Mouse (Mus musculus): ENCODE data around the gene Arhgap24.
"Not testable (repeated sequence)": the region's sequence is repeated elsewhere in the genome, so short reads cannot be mapped to it uniquely, and the experiment has no call there.

The Arhgap24 gene

GRCm38 (mm10) chr5:102901176-102901575 lies 420.0 kb downstream of the Arhgap24 start:
- DNase-seq, result no peak

DNA sequence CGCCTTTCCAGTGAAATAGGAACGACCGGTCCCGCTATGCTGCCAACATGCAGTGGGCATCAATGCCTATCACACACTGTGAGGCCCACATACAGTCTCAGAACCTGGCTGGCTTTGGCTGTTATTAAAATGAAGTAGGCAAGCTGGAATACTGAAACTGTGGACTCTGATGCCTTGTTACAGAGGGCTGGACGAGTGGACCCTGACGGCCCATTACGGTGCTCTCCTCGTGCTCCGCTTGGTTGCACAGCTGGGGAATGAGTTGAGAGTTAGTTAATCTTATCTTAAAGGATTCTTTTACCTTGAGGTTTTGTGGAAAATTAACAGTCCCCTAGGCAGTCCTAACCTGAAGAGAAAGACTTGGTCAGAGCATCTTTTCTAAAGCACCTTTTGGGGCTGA lies 422.3 kb downstream of the Arhgap24 start:
- no peak for DNase-seq

DNA sequence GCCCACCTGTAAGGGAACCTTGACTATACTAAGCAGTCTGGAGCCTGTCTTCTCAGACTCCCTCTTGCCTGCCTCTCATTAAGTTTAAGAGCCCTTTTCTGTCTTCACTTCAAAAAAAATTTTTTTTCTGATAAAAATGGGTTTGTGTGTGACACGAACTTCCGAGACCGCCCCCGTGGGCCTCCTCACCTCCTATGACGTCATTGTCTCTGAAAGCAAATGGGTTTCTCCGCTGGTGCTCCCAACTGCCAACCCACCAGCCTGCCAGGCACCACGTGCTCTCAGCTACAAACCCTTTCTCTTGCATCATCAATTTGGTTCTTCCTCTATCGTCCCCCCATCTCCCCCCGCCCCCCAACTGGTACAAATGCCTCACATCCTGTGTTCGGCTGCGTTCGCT lies 422.9 kb downstream of the Arhgap24 start:
- DNase-seq, result no peak

GRCm38 (mm10) chr5:102905441-102906211 lies 424.4 kb downstream of the Arhgap24 start:
- no peak for DNase-seq

DNA sequence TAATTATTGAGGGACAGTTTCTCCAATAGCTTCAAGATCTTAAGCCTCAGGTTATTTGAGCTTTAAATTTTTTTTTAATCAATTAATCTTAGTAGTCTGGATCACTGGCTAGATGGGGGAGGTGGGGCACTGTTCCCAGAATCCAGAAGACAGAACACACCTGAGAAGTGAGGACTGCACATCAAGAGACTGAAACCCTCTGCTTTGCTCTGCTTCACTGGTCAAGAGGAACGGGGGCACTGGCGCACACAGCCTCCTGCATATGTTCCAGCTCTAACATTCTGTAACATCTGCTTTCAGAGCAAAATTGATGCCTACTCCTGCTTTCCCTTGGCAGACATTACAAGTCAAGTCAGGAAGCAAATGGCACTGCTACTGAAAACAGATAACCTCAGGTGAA lies 439.0 kb downstream of the Arhgap24 start:
- no peak for DNase-seq

DNA sequence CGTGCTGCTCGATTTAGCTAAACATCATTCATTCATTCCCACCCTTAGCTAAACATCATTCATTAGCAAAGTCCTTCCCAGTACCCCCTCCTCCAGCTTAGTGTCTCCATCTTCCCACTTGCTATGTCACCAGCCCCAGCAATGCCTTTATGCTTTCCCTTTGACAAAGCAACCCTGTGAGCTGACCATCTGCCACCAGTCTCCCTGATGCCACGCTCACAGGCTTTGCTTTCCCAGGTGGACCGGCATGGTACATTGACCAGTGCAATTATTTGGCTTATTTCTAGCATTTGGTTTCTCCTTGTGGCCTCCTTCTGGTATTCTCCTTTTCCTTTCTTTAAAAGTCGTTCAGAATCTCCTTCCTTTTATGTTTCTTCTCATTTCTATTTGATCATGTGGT lies 445.6 kb downstream of the Arhgap24 start:
- DNase-seq, result no peak

GRCm38 (mm10) chr5:102930161-102930560 lies 449.0 kb downstream of the Arhgap24 start:
- DNase-seq, result no peak

DNA sequence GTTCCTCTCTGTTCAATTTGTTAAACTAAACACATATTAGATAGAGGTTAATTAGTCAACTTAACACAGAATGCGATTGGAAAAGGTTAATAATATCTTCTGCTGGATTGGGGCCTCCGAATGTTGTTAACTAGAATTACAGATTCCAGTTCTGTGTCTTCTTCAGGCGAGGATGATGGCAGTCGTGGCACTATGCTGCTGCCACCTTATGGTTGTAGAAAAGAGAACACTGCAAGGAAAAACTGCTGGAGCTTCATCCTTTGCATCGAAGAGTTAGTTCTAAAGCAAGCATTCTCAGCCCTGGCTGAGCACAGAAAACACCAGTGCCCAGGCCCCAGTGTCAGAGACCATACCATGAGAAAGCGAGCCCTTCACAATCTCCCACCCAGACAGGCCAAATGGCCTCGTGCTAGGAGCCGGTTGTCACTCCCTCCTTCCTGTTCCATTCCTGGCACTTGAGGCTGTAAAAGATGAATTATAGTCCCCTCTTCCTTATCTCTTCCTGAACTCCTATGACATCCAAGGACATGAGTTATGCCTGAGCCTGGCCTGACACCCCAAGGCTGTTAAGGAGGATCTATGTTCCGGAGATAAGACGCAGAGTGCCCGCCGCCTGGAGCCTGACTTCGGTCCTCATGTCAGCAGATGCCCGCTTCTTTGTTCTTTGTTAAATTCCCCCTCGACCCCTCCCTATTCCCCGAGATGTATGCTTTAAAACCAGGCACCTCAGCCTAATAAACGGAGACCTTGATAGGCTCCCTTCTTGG lies 462.9 kb downstream of the Arhgap24 start:
- not testable (repeated sequence) for DNase-seq

DNA sequence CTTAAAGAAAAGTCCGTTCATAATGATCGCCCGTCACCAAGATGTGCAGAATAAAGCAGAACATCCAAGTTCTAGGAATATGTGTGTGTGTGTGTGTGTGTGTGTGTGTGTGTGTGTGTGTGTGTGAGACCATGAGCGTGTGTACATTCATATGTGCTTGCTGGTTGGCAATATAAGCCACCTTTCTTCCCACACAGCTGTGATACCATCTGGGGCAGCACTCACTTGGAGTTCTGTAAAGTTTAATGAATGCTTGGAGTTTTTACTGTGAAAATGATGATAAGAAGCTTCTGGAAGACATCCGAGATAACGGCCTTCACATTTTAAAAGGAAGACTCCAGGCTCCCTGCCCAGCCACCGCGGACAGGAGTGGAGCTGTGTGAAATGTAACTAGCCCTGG lies 465.4 kb downstream of the Arhgap24 start:
- DNase-seq, result no peak

DNA sequence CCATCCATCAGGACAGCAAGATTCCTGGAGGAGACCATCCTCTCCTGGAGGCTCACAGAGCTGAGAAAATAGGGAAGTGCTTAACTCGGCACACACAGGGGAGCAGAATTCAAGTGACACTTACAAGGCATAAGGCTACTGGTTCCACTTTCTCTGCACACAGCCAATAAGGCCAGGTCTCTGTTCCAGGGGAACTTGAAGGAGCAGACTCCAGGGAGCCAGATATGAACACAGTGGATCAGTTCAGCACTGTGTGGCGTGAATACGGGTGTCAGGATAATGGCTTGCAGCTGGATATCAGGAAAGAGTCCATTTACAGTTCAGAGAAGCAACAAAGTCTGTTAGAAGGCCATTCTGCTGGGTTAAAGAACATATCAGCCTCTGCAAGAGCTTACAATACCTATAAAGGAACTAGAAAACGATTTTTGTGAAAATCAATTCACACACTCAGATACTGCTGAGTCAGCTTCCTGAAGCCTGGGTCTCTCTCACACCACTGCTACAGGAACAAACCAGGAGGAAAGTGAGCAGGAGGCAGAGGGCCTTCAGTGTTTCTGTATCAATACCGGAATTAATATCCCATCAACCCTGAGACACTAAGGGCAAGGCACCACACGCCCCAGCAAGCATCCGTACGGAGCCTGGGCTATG lies 466.0 kb downstream of the Arhgap24 start:
- DNase-seq, result no peak
